Mouse (Mus musculus) liver, embryonic 14.5 days (tissue): ENCODE data around the gene Armc7.

ENCODE experiments used
- CTCF ChIP-seq: IDR thresholded peaks from 2 replicates; pipeline ENCODE4 v1.5.1; 2016; ENCODE audit warnings: antibody characterized with exemption, low read depth, control low read depth
- EP300 ChIP-seq: IDR thresholded peaks from 2 replicates; pipeline ENCODE4 v1.6.1; 2016; ENCODE audit warnings: antibody characterized with exemption, low read depth

- TF ChIP-seq CTCF: no peak
- TF ChIP-seq EP300: no peak
Measured at GRCm38 (mm10) chr11:115447321-115447885, 28.1 kb upstream of the Armc7 start.
